Mouse (Mus musculus): ENCODE results near the gene Herpud1. TPM values are rescaled to one million over a fixed set of nuclear protein-coding genes. Genes with fewer than 3 reads are reported as not detected.

Herpud1 gene
- polyA plus RNA-seq, 1 experiment from 2014 or later, result 78.0 TPM

Other genes with a start within 250 kb of the Herpud1 start
- not detected in 2 replicates for gene Mt4, start 249.2 kb upstream of the Herpud1 start, polyA plus RNA-seq (2015; fragmentation: Nextera tagmentation; extraction: Ambion mirVana)
- gene Mt3, start 233.8 kb upstream of the Herpud1 start, polyA plus RNA-seq (2015; fragmentation: Nextera tagmentation; extraction: Ambion mirVana), result 191 and 212 TPM in 2 replicates
- gene Mt2, start 213.8 kb upstream of the Herpud1 start, polyA plus RNA-seq (2015; fragmentation: Nextera tagmentation; extraction: Ambion mirVana), result 30.4 and 42.4 TPM in 2 replicates
- 75.0 and 96.2 TPM in 2 replicates for gene Mt1, start 207.4 kb upstream of the Herpud1 start, polyA plus RNA-seq (2015; fragmentation: Nextera tagmentation; extraction: Ambion mirVana)
- gene Nup93, start 171.9 kb upstream of the Herpud1 start, polyA plus RNA-seq (2015; fragmentation: Nextera tagmentation; extraction: Ambion mirVana), result 63.8 and 66.7 TPM in 2 replicates
- gene Slc12a3, start 57.2 kb upstream of the Herpud1 start, polyA plus RNA-seq (2015; fragmentation: Nextera tagmentation; extraction: Ambion mirVana), result 0.10 TPM in 1 of 2 replicates, not detected in the other
- 0.28 and 0.47 TPM in 2 replicates for gene Nlrc5, start 47.9 kb downstream of the Herpud1 start, polyA plus RNA-seq (2015; fragmentation: Nextera tagmentation; extraction: Ambion mirVana)
- 21.1 and 29.2 TPM in 2 replicates for gene Cpne2, start 146.6 kb downstream of the Herpud1 start, polyA plus RNA-seq (2015; fragmentation: Nextera tagmentation; extraction: Ambion mirVana)
- gene Rspry1, start 215.5 kb downstream of the Herpud1 start, polyA plus RNA-seq (2015; fragmentation: Nextera tagmentation; extraction: Ambion mirVana), result 50.8 and 54.5 TPM in 2 replicates
- 105 and 115 TPM in 2 replicates for gene Fam192a, start 215.6 kb downstream of the Herpud1 start, polyA plus RNA-seq (2015; fragmentation: Nextera tagmentation; extraction: Ambion mirVana)